Mouse (Mus musculus) ES-E14 (cell line): ENCODE measurements around the gene Mfsd4a. TPM values are rescaled to one million over a fixed set of nuclear protein-coding genes. Genes with fewer than 3 reads are reported as not detected.

Source experiments
- DNase-seq: peaks from one replicate; pipeline ENCODE4 v3.0.0-alpha.2; 2013; ENCODE audit warnings: low read depth, low spot score
- H3K27ac ChIP-seq: 2 replicates; pipeline ENCODE4 v1.5.1; 2012; ENCODE audit warnings: low read depth, mild to moderate bottlenecking, low read length, moderate library complexity, mixed read lengths; ENCODE audit not compliant: poor library complexity, insufficient read depth, severe bottlenecking
- H3K36me3 ChIP-seq: 2 replicates; pipeline ENCODE4 v1.6.1; 2012; ENCODE audit warnings: mild to moderate bottlenecking, low read length, moderate library complexity, mixed read lengths; ENCODE audit not compliant: control insufficient read depth, poor library complexity, insufficient read depth, severe bottlenecking
- H3K4me1 ChIP-seq, 2 experiments: fragments of 150-350 bp in 1 of 2; sonication (generic) in 1 of 2; 2 replicates each; pipeline ENCODE4 v1.6.1; 2012; ENCODE audit warnings: low read length in 2 of 2, mild to moderate bottlenecking in 1 of 2, mixed read lengths in 1 of 2; ENCODE audit not compliant: control insufficient read depth in 2 of 2, insufficient read depth in 2 of 2, poor library complexity in 1 of 2
- H3K4me3 ChIP-seq, 2 experiments: fragments of 150-350 bp in 1 of 2; sonication (generic) in 1 of 2; 2 replicates each; pipeline ENCODE4 v1.5.1; 2012; ENCODE audit warnings: low read length in 2 of 2, low read depth in 1 of 2, mild to moderate bottlenecking in 1 of 2, mixed read lengths in 1 of 2; ENCODE audit not compliant: insufficient read depth in 1 of 2, poor library complexity in 1 of 2, severe bottlenecking in 1 of 2
- H3K9ac ChIP-seq: 2 replicates; pipeline ENCODE4 v1.6.1; 2012; ENCODE audit warnings: low read depth, mild to moderate bottlenecking, low read length, mixed read lengths; ENCODE audit not compliant: poor library complexity, insufficient read depth, severe bottlenecking
- H3K9me3 ChIP-seq: fragments of 150-350 bp; sonication (generic); 2 replicates; pipeline ENCODE4 v1.6.1; 2012; ENCODE audit warnings: low read depth, mild to moderate bottlenecking, low read length; ENCODE audit not compliant: control insufficient read depth, insufficient read depth
- CHD2 ChIP-seq: IDR thresholded peaks from 2 replicates; pipeline ENCODE4 v1.6.1; 2014; ENCODE audit warnings: mild to moderate bottlenecking, low read depth, low read length, inconsistent platforms
- HCFC1 ChIP-seq: IDR thresholded peaks from 2 replicates; pipeline ENCODE4 v1.6.1; 2012; ENCODE audit warnings: low read length, inconsistent platforms, borderline replicate concordance; ENCODE audit not compliant: insufficient read depth
- MAFK ChIP-seq: IDR thresholded peaks from 2 replicates; pipeline ENCODE4 v1.6.1; 2014; ENCODE audit warnings: mild to moderate bottlenecking, low read depth, low read length, inconsistent platforms; ENCODE audit not compliant: insufficient read depth
- ZC3H11A ChIP-seq: IDR thresholded peaks from 2 replicates; pipeline ENCODE4 v1.6.1; 2012; ENCODE audit warnings: low read depth, mild to moderate bottlenecking, inconsistent platforms, low read length, borderline replicate concordance
- ZNF384 ChIP-seq: IDR thresholded peaks from 2 replicates; pipeline ENCODE4 v1.6.1; 2012; ENCODE audit warnings: low read depth, low read length, inconsistent platforms
- in situ Hi-C, 2 experiments: fragments of 600-800 bp; cut with MboI; formaldehyde crosslinking; loops; one replicate each; pipeline ENCODE4 v1.15.1; 2025; ENCODE audit warnings: low sequenced_read_pairs in 2 of 2, inconsistent platforms in 1 of 2; ENCODE audit not compliant: unreplicated experiment in 2 of 2
- total RNA-seq: library from RNA; depleted of rRNA; stranded (reverse); fragments of 300-350 nt; gene quantifications from 2 replicates; pipeline ENCODE4 v1.2.3, GENCODE M21; 2012

The Mfsd4a gene
- total RNA-seq, 1 experiment = 2.4 TPM

- Histone ChIP-seq H3K9me3 (no peaks in the 10 kb centered on the region), H3K36me3 (no peaks in the 10 kb centered on the region), H3K9ac (no peak overlapping the region), H3K27ac (no peak overlapping the region), H3K4me1 (no peaks in the 10 kb centered on the region), H3K4me3 (no peak overlapping the region)
- TF ChIP-seq CHD2 (no peak), MAFK (no peak), HCFC1 (no peak), ZC3H11A (no peak), ZNF384 (no peak)
- no peak for DNase-seq
- in situ Hi-C loops = loop anchor here in 1 of 2 experiments (10.0 kb wide), 1 partner anchor 52 kb away; no protein-coding TSS in a partner anchor
These were observed 75.3 kb downstream of the Mfsd4a start for GRCm38 (mm10) chr1:131992561-131993001.

GRCm38 (mm10) chr1:131990083-131990760 lies 77.6 kb downstream of the Mfsd4a start:
- H3K36me3 ChIP-seq = no peaks in the 10 kb centered on the region
- no peak overlapping the region for H3K9ac ChIP-seq
- H3K27ac ChIP-seq = no peak overlapping the region
- H3K4me3 ChIP-seq = no peak overlapping the region
- no peak for DNase-seq
- in situ Hi-C loops = loop anchor here in 1 of 2 experiments (10.0 kb wide), 1 partner anchor 55 kb away; no protein-coding TSS in a partner anchor
- H3K9me3 ChIP-seq = no peaks in the 10 kb centered on the region
- H3K4me1 ChIP-seq = no peaks in the 10 kb centered on the region
- TF ChIP-seq CHD2 (no peak), ZNF384 (no peak)

GRCm38 (mm10) chr1:131989476-131989875 lies 78.4 kb downstream of the Mfsd4a start:
- DNase-seq = no peak
- no peak overlapping the region for H3K27ac ChIP-seq
- no peak overlapping the region for H3K4me3 ChIP-seq
- TF ChIP-seq CHD2 = no peak
- TF ChIP-seq ZNF384 = no peak
- TF ChIP-seq ZC3H11A = no peak
- no peak for TF ChIP-seq MAFK
- no peak for TF ChIP-seq HCFC1
- no peaks in the 10 kb centered on the region for H3K36me3 ChIP-seq
- H3K9ac ChIP-seq = no peak overlapping the region
- no peaks in the 10 kb centered on the region for H3K9me3 ChIP-seq
- in situ Hi-C loops = no loop called here
- no peaks in the 10 kb centered on the region for H3K4me1 ChIP-seq

GRCm38 (mm10) chr1:131987432-131987831 lies 80.4 kb downstream of the Mfsd4a start:
- no peak overlapping the region for H3K9ac ChIP-seq
- H3K36me3 ChIP-seq = no peaks in the 10 kb centered on the region
- no peaks in the 10 kb centered on the region for H3K4me1 ChIP-seq
- TF ChIP-seq ZC3H11A (no peak), HCFC1 (no peak), CHD2 (no peak), ZNF384 (no peak), MAFK (no peak)
- no peaks in the 10 kb centered on the region for H3K9me3 ChIP-seq
- in situ Hi-C loops = no loop called here
- H3K4me3 ChIP-seq = no peak overlapping the region
- H3K27ac ChIP-seq = no peak overlapping the region
- no peak for DNase-seq
